ENCODE assay signal across 11 mouse cellular contexts in genomic region chr9:119537823-119538222, GRCm38 (mm10). TPM values are rescaled to one million over a fixed set of nuclear protein-coding genes. Genes with fewer than 3 reads are reported as not detected.
A peak's percentile ranks its signal among the peaks of the same experiment; 100 is the strongest.
DNase-seq lines count a peak whose midpoint lies in the region; ATAC-seq lines count a peak whose summit lies in the region.
"Had no signal": no experiment of that assay in that cellular context is flagged by ENCODE, and none has a peak within 500 bp of the region (broad histone marks: within the 10 kb centered on the region; RNA-seq: fewer than 3 reads in every experiment).

No protein-coding gene starts in this region.

- H3K27ac ChIP-seq in heart, embryonic 16.5 days (ENCODE audit: low read length), result no peak overlapping the region
- H3K27ac ChIP-seq: gastrocnemius, adult 2 months had no signal

- no peak overlapping the region for H3K4me3 ChIP-seq in heart, embryonic 16.5 days (ENCODE audit: low read length)
- H3K4me3 ChIP-seq: gastrocnemius, adult 2 months; megakaryocyte, embryonic 14.5 days had no signal

- H3K9ac ChIP-seq in heart, embryonic 16.5 days (ENCODE audit: low read length), result no peak overlapping the region

- ATAC-seq in heart, embryonic 16.5 days (replicated peaks; ENCODE audit: extremely low read depth, insufficient read depth, low FRiP score), result peak; percentile 65
- ATAC-seq in erythroblast, adult 5-6 weeks (replicated peaks; ENCODE audit: low FRiP score, poor library complexity, severe bottlenecking), result no peak
- no peak for ATAC-seq in megakaryocyte-erythroid progenitor cell, adult 5-6 weeks (replicated peaks; ENCODE audit: low FRiP score, low TSS enrichment, poor library complexity, severe bottlenecking)

- intact Hi-C loops in left cerebral cortex, postnatal 4 days (cut with DNase I), result no loop called here
- intact Hi-C loops in left cerebral cortex, postnatal 36 days (cut with DNase I), result no loop called here

- H3K27me3 ChIP-seq in heart, embryonic 16.5 days (ENCODE audit: control insufficient read depth, insufficient read depth, low read length), result peaks cover 6% of the 10 kb centered on the region

- H3K9me3 ChIP-seq in heart, embryonic 16.5 days (replicated peaks; ENCODE audit: control insufficient read depth, low read length), result no peaks in the 10 kb centered on the region
- H3K9me3 ChIP-seq: megakaryocyte, embryonic 14.5 days had no signal

- H3K36me3 ChIP-seq in heart, embryonic 16.5 days (ENCODE audit: control insufficient read depth, insufficient read depth), result no peaks in the 10 kb centered on the region

- H3K4me2 ChIP-seq in heart, embryonic 16.5 days (ENCODE audit: low read depth, low read length), result no peak overlapping the region

- peak; percentile 79 to 87 for DNase-seq in cerebellum, postnatal 14 days
- no peak for DNase-seq in cerebellum, adult 9-11 months
- peak; percentile 93 for DNase-seq in left cerebral cortex, postnatal 4 days
- no peak for DNase-seq in left cerebral cortex, postnatal 36 days (ENCODE audit: low spot score in 2 of 2)
- DNase-seq in 3134 (ENCODE audit: extremely low read depth, insufficient read length, low spot score), result peak; percentile 58
- DNase-seq: gastrocnemius, adult 2 months; layer of hippocampus, postnatal 36 days had no signal

- WGBS in heart, embryonic 16.5 days, result 54% methylated on average over 4 of the region's 4 CpGs

- no peaks in the 10 kb centered on the region for H3K4me1 ChIP-seq in heart, embryonic 16.5 days (ENCODE audit: control insufficient read depth, insufficient read depth, low read length)
- H3K4me1 ChIP-seq: megakaryocyte, embryonic 14.5 days had no signal

RNA-seq across cellular contexts. Expression of gene Scn5a, which starts 41.0 kb away (rescaled TPM):
- 1 to 10 TPM; 1.4 to 4.4 TPM for total RNA-seq in left cerebral cortex, postnatal 4 days (2021)
- total RNA-seq in left cerebral cortex, postnatal 36 days (2021), result 1 to 10 TPM; 2.8 to 5.4 TPM
- 7.5 and 9.0 TPM in 2 replicates for polyA plus RNA-seq in heart, embryonic 16.5 days (2015; fragmentation: Nextera tagmentation; extraction: Ambion mirVana)
- not detected in 2 replicates for total RNA-seq in erythroblast, adult 5-6 weeks (2015; ENCODE audit: low replicate concordance)
- not detected in 2 replicates for total RNA-seq in erythroblast, adult 5-6 weeks (2017; ENCODE audit: low replicate concordance)
- not detected in 2 replicates for total RNA-seq in megakaryocyte-erythroid progenitor cell, adult 5-6 weeks (2014; fragmentation: Nextera tagmentation)
- total RNA-seq in megakaryocyte-erythroid progenitor cell, adult 5-6 weeks (2017), result not detected in 2 replicates

Comparison
In these comparisons a context has a peak if more than half of its experiments do, and no peak if none do; other contexts are left out.
1. DNase-seq: peak in cerebellum, postnatal 14 days (2 of 2), left cerebral cortex, postnatal 4 days (single experiment) and 3134 (single experiment); none in cerebellum, adult 9-11 months (single experiment) and left cerebral cortex, postnatal 36 days (0 of 2).